Mouse (Mus musculus) C2C12 (cell line): ENCODE results near the gene Palld.

Experiments used
- CTCF ChIP-seq: IDR thresholded peaks from one replicate; pipeline ENCODE4 v1.5.1; 2011; ENCODE audit not compliant: control insufficient read depth, insufficient read depth, insufficient read length
- MYOD1 ChIP-seq: IDR thresholded peaks from one replicate; pipeline ENCODE4 v1.6.1; 2011; ENCODE audit warnings: low read depth; ENCODE audit not compliant: control insufficient read depth, insufficient read length
- MYOG ChIP-seq: IDR thresholded peaks from one replicate; pipeline ENCODE4 v1.6.1; 2011; ENCODE audit not compliant: control insufficient read depth, insufficient read length; ENCODE audit errors: extremely low read depth

GRCm38 (mm10) chr8:61736117-61736516, 166.4 kb downstream of the Palld start:
- TF ChIP-seq CTCF = no peak
- no peak for TF ChIP-seq MYOG
- no peak for TF ChIP-seq MYOD1
